Mouse (Mus musculus): ENCODE measurements around the gene Nus1.

Nus1 gene

DNA sequence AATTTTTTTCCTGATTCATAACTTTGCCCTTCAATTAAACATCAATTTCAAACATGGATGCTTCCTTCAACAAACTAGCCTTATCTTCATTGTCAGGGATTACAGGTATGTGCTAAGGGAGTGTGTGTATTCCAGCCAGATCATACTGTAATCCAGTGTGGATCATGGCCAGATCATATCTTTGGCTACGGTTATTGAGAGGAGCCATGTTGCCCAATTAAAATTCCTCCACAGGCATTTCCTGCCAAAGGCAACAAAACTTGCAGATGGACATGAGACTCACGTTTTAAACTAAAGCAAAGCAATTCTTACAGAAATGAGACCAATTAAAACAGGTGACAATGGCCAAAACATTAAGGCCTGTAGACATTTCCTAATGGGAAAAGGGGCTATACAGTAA, 889 bp upstream of the Nus1 start:
- DNase-seq (ENCODE audit: extremely low read depth, insufficient read length, low spot score), result peak; percentile 24

DNA sequence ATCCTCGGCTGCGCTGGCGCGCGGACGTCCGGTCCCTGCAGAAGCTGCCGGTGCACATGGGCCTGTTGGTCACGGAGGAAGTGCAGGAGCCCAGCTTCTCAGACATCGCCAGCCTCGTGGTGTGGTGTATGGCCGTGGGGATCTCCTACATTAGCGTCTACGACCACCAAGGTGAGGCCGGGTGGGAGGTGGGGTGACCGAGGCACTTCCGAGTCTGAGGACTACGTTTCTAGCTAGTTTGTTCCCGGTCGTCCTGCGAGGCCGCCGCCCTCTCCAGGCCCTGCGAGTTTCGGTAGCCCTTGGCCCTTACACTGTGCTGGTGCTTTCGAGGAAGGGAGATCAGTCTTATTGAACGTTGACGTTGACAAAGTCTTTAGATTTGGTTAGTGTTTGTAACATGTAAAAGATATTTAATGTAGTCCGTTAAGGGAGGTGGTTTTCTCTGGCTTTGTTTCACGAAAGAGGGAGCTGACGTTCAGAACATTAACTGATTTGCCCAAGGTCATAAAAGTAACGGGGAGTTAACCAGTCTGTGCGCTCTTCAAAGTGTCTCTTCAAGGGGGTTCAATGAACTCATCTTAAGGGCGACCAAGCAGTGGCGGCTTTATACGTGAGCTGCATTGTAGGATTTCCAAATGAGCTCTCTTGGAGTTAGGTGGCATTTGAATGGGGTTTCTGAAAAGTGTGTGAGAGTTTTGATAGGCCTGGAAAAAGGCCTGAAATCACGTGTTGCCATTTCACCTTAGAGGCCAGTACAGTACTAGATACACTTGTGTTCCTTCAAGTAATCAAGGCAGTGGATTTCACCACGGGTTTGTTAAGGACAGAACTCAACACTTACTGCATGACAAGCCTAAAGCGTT, 882 bp downstream of the Nus1 start:
- no peak for DNase-seq (ENCODE audit: extremely low read depth, insufficient read length, low spot score)

DNA sequence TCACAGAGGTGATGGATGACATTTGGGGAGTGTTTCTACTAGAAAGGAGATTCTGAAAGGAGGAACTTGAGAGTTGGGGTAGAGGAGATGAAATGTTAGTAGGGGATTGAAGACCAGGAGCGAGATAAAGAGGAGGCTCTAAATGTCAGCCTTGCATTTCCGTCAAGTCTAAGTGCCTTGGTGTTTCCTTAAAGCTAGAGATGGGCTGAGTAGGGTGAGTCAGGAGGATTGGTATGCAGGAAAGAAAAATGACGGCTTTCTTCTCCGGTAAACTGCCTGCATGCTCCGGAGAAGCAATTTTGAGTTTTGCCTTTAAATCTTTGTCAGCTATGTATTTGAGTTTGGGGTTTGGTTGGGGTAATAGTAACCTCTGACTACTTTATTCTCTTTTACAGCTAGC, 1.6 kb downstream of the Nus1 start:
- DNase-seq (ENCODE audit: extremely low read depth, insufficient read length, low spot score), result peak; percentile 14

DNA sequence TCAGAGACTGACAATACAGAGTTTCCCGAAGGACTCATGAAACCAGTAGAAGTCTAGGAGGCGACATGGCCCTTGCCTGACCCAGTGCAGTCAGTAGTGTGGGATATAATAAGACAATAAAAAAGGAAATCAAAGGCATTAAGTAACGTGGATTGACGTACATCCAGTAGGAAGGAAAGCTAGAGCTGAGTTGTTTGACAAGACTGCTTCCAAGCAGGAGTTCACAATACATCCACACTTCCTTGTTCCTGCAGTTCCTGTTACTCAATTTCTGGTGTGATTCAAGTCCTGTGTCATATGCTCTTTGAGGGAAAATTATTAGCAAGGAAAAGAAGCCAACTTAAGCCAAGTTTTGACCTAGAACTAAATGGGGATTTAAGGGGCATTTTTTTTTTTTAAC, 2.1 kb downstream of the Nus1 start:
- no peak for DNase-seq (ENCODE audit: extremely low read depth, insufficient read length, low spot score)

DNA sequence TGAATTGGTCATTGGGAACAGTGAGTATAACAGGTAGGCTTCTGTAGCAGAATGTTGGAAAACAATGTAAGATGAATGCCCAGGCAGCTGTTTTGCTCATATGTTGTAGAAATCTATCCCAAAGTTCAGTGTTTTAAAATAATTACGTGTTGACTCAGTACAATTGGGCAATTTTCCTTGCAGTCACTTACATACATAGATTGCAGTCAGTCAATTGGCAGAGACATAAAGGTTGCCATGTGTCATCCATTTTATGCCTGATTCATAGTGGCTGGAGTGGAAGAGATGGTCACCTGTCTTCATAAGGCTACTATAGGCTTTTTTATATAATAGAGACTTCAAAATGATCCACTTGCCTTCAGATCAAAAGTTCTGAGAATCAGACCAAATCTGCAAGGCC, 3.2 kb downstream of the Nus1 start:
- no peak for DNase-seq (ENCODE audit: extremely low read depth, insufficient read length, low spot score)

DNA sequence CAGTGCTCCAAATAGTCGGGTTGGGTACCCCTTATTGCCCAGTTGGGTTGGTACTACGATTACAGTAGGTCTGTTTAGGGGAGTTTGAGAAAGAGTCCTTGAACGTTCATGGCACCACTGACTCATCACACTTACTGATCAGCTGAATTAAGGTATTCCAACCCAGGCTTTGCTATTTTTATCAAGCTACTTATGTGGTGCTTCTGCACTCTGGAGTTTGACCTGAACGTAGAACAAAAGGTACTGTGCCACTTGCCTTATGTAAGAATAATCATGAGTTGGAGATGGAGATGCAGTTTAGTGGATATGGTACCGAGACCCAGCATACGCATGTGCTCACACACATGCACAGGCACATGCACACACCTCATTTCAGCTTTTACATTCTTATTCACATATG, 4.4 kb downstream of the Nus1 start:
- no peak for DNase-seq (ENCODE audit: extremely low read depth, insufficient read length, low spot score)

DNA sequence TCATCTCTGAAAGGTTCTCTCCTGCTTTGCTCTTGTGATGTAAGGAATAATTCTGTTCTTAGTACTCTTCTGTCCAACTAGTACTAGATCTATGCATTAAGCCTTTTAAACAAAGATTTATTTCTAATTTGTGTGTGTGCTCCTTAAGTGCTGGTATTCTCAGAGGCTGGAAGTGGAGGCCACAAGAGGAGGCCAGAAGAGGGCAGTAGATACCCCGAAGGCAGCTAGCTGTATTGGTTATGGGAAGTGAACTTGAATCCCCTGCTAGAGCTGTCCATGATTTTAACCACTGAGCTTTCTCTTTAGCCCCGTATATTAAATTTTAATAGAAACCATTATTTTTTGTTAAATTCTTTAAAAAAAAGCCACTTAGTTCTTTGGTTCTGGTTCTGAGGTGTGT, 5.8 kb downstream of the Nus1 start:
- no peak for DNase-seq (ENCODE audit: extremely low read depth, insufficient read length, low spot score)

DNA sequence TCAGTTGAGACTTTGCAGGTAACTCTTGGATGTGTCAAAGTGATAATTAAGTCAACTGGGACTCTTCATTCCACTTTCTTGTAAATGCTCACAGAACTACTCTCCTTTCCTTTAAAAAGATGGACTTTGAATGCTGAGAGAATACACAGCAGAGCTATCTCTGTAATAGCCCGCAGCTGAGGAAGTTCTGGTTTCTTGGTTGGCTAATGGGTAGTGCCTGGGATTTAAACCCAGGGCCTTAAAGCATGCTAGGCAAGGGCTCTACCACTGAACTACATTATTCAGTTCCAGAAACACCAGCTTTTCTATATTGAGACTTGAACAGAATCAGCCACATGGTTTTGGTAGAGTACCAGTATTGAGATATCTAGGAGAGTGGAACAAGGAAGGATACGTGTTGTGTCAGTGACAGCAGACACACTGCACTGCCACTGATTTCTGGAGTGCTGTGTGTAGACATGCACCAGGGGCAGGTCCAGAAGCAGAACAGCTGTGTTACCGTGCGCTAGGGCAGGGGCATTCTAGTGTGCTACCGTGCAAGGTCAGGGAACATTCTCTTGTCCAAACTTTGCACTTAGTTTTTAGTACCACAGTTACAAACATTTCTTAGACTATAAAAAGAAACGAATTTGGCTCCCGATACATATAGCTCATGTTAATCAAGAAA, 9.1 kb downstream of the Nus1 start:
- DNase-seq (ENCODE audit: extremely low read depth, insufficient read length, low spot score), result no peak

DNA sequence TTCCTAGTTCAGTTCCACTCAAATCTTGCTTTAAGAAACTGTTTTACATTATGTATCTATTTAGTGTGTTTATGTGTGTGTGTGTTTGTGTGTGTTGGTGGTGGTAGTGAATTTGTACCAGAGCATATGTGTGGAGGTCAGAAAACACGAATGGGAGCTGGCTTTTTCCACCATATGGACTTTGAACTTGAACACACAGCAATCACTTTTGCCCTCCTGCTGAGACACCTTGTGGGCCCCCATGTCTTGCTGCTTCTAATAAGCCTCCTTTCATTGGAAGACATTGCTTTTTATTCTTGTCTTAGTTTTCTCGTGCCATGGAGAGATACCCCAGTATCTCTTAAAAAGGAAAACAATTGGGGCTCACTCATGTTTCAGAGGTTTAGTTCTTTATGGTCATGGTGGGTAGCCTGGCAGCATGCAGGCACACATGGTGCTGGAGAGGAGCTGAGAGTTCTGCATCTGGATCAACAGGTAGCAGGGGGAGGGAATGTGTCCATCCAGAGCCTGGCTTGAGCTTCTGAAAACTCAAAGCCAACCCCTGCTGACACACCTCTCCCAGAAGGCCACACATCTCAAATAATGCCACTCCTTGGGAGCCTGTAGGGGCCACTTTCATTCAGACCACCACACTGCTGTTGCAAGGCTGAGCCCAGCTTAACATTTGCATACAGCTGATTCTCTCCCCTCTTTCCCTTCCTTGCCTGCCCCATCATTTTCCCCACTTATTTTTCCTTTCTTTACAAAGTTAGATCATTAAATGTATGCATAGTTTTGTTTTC, 10.5 kb downstream of the Nus1 start:
- no peak for DNase-seq (ENCODE audit: extremely low read depth, insufficient read length, low spot score)

DNA sequence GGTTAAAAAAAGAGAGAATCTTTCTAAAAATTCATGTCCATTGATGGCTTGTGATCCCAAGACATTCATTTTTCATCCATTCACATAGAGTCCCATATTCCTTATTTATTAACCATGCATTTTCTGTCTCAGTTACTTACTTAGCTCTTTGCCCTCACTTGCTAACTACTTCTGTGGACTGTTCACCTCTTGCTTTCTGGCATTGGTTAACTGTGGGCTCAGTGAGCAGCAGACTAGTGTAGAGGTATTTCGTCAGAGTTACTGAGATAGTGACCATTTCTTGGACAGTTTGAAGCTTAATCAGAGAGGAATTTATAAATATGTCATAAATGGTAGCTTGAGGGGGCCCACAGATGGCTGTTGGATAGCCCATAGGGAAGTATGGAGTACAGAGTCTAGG, 13.6 kb downstream of the Nus1 start:
- no peak for DNase-seq (ENCODE audit: extremely low read depth, insufficient read length, low spot score)

DNA sequence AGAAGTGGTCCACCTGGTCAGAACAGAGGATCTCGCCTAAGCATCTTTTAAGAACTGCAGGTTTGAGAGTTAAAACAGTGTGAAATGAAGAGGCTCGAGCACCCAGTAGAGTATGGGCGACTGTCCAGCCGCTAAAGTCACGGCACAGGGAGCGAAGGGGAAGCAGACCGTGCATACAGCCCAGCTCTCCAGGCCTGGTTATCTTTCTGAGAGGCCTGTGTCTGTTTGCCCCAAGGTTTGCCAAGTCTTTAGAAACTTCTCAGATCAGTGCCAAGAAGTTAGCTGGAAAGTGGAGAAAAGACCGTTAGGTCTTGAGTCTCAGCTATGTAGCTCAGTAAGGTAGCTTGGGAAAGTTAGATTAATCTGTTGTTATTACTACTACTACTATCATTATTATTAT, 17.5 kb downstream of the Nus1 start:
- DNase-seq (ENCODE audit: extremely low read depth, insufficient read length, low spot score), result no peak

DNA sequence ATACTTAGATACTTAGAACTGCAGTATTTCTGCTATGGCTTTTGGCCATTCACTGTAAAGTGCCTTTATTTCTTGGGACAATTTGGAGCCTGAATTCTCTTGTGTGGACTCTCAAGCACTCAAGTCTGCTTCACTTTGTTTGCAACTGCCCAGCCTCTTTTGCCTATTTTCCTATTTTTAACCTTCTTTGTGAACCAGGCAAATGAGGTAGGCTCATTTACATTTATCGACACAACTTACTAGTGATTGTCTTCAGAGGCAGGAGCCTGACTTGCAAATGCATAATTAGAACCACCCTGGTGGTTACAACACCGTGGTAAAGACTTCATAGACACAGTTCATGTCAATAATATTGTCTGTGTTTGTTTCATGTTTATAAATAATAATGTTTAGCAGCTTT, 43.3 kb downstream of the Nus1 start:
- no peak for DNase-seq (ENCODE audit: extremely low read depth, insufficient read length, low spot score)

DNA sequence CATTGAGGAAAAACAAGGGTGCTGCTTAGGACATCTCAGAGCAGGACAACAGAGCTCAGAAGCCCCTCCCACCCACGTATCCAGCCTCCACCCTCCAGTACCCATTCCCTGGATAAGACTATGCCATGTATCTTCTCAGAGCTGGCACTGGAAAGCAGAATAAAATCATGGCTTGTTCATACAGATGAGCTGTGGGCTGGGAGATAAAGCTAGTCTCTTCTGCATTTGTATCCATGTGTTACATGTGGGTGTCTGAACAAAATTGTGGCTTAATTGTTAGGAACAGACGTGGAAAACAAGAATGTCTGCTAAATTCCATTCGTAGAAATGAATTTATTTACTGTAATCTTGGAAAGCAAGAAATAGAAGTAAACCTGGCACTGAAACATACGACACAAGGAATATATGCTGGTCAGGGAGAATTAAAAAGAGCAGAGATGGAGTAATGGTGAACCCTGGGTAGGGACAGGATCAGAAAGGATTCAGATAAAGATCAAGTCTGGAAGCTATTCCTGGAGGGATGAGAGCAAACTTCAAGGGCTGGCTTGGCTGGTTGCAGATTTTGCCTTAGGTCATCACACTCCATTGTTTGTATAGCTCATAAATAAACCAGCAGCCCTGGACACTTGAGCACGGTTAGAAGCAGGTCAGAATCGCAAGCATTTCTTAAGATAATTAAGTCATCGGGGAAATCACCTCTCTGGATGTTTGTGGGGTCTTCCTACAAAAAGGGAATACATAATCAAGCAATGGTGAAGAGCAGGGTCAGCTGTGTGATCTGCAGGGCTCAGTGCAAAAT, 46.8 kb downstream of the Nus1 start:
- DNase-seq (ENCODE audit: extremely low read depth, insufficient read length, low spot score), result no peak

DNA sequence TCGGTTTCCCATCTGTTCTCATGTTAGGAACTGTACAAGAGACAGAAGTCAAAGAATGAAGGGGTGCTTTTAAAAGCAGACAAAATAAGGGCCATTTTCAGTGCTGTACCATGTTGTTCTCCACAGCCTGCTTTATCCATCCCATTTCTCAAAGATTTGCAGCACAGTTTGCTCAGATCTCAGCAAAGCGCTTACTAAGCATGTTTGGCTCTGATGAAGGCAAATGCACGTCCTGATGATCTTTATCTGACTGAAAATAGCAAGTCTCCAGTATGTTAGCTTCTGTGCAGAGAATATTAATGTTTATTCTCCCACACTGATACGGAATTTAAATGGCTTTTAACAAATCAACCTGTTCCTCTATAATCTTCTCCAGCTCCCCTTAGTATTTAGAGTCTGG, 54.2 kb downstream of the Nus1 start:
- DNase-seq (ENCODE audit: extremely low read depth, insufficient read length, low spot score), result no peak
